Mouse (Mus musculus) embryonic facial prominence, embryonic 11.5 days (tissue): ENCODE measurements around the gene Ube2h. TPM values are rescaled to one million over a fixed set of nuclear protein-coding genes. Genes with fewer than 3 reads are reported as not detected.

Experiments used
- ATAC-seq: fragments of 200-750 bp; cut with Nextera tagmentation; replicated peaks from 2 replicates; pipeline ENCODE4 v1.8.0; 2017; ENCODE audit warnings: low read depth; ENCODE audit not compliant: insufficient number of reproducible peaks, low FRiP score, low TSS enrichment
- DNase-seq: peaks from one replicate; pipeline ENCODE4 v3.0.0-alpha.2; 2015; ENCODE audit warnings: low spot score
- H3K27ac ChIP-seq: fragments of 300-500 bp; sonication (generic); replicated peaks from 2 replicates; pipeline ENCODE4 v1.5.1; 2014; ENCODE audit warnings: mild to moderate bottlenecking, low read depth, low read length, control low read depth
- H3K27me3 ChIP-seq: fragments of 300-500 bp; sonication (generic); 2 replicates; pipeline ENCODE4 v1.6.1; 2014; ENCODE audit warnings: mild to moderate bottlenecking, low read length, moderate library complexity, mixed read lengths; ENCODE audit not compliant: control insufficient read depth, insufficient read depth
- H3K36me3 ChIP-seq: fragments of 300-500 bp; sonication (generic); replicated peaks from 2 replicates; pipeline ENCODE4 v1.6.1; 2014; ENCODE audit warnings: low read depth, mild to moderate bottlenecking, low read length, moderate library complexity, mixed read lengths; ENCODE audit not compliant: control insufficient read depth, insufficient read depth
- H3K4me1 ChIP-seq: fragments of 300-500 bp; sonication (generic); 2 replicates; pipeline ENCODE4 v1.6.1; 2014; ENCODE audit warnings: low read length, mixed read lengths; ENCODE audit not compliant: control insufficient read depth, insufficient read depth
- H3K4me2 ChIP-seq: fragments of 300-500 bp; sonication (generic); 2 replicates; pipeline ENCODE4 v1.6.1; 2014; ENCODE audit warnings: low read depth, mild to moderate bottlenecking, control low read depth, low read length, moderate library complexity
- H3K4me3 ChIP-seq: fragments of 300-500 bp; sonication (generic); 2 replicates; pipeline ENCODE4 v1.5.1; 2014; ENCODE audit warnings: low read depth, low read length, control low read depth
- H3K9ac ChIP-seq: fragments of 300-500 bp; sonication (generic); replicated peaks from 2 replicates; pipeline ENCODE4 v1.6.1; 2014; ENCODE audit warnings: mild to moderate bottlenecking, control low read depth, low read length
- H3K9me3 ChIP-seq: fragments of 300-500 bp; sonication (generic); replicated peaks from 2 replicates; pipeline ENCODE4 v1.6.1; 2016; ENCODE audit warnings: mild to moderate bottlenecking, low read length, inconsistent platforms, mixed read lengths; ENCODE audit not compliant: control insufficient read depth
- WGBS: fragments of 180-500 bp; shearing (Covaris S2); extraction: QIAGEN DNeasy Blood & Tissue Kit; methylation state at CpG from one replicate; pipeline ENCODE4 v1.1.7; 2014; 5-methylcytosine and 5-hydroxymethylcytosine counted together
- polyA plus RNA-seq: library from polyadenylated mRNA; unstranded; fragments of >200 nt; fragmentation: Nextera tagmentation; extraction: Ambion mirVana; gene quantifications from 2 replicates; pipeline ENCODE4 v1.2.1, GENCODE M21; 2014

Ube2h gene
- polyA plus RNA-seq, 1 experiment from 2014 or later = 52.4 TPM

DNA sequence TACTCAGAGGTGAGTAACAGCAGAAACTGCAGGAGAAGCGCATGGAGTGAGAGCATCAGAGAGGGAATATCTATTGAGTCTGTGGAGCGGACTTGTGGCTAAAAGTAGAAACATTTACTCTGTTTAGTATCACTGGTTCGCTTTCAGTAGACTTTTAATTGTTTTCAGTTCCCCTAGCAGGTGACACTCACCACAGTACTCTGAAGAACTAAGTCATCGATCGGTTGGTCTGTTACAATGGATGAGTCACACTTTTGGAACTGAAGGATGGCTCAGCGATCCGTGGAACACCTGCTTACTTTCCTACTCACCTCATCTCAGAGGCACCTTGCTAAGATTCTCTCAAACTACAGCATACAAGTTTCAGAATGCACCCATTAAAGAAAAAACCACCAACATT lies 64.2 kb downstream of the Ube2h start:
- WGBS = 94% methylated on average over 7 of the region's 7 CpGs
- no peak overlapping the region for H3K27ac ChIP-seq

DNA sequence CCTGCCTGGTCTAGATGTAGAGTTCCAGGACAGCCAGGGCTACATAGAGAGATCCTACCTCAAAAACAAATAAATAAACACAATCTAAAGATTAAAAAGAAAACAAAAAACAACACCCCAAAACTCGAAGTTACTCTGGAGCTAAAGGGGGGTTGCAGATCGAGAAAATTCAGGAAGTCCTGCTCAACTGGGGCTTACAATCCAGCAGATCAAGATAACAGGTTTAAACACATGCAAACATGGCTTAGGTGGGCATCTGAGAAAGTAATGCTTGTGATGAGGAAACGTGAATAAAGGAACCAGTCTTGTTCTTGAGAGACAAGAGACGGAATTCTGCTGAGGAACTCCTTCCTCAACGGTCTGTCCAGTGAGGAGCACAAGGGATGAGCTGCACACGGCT lies 65.1 kb downstream of the Ube2h start:
- Histone ChIP-seq H3K27ac (no peak overlapping the region), H3K4me2 (no peak overlapping the region), H3K9ac (no peak overlapping the region), H3K4me1 (no peaks in the 10 kb centered on the region), H3K4me3 (no peak overlapping the region), H3K27me3 (no peaks in the 10 kb centered on the region), H3K9me3 (no peaks in the 10 kb centered on the region), H3K36me3 (peaks cover 3% of the 10 kb centered on the region)
- no peak for DNase-seq
- WGBS = 86% methylated on average over 6 of the region's 6 CpGs
- no peak for ATAC-seq

More for the DNA sequence above, 64.2 kb downstream of the Ube2h start:
- Histone ChIP-seq H3K4me1 (no peaks in the 10 kb centered on the region), H3K9ac (no peak overlapping the region), H3K27me3 (no peaks in the 10 kb centered on the region), H3K9me3 (no peaks in the 10 kb centered on the region), H3K36me3 (peaks cover 3% of the 10 kb centered on the region), H3K4me3 (no peak overlapping the region), H3K4me2 (no peak overlapping the region)
- no peak for ATAC-seq
- no peak for DNase-seq

DNA sequence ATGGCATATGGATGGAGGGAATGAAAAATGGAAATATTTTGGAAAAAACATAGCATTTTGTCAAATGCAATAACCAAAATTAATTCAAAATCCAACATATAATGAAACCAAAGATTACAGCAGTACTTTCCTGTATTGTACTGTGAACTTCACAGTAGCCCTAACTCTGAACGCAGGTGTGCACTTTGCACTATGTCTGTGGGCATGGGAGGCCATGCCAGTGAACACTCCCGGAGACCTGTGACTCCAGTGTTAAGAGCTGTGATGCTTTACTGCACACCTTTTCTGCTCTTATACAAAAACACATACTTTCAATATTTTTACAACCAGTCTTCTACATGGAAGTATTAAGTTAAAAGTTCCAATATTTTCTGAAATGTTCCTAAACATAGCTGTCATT lies 66.3 kb downstream of the Ube2h start:
- H3K27me3 ChIP-seq = no peaks in the 10 kb centered on the region
- H3K4me2 ChIP-seq = no peak overlapping the region
- H3K9ac ChIP-seq = no peak overlapping the region
- H3K27ac ChIP-seq = no peak overlapping the region
- 99% methylated on average over 2 of the region's 2 CpGs for WGBS
- H3K36me3 ChIP-seq = peaks cover 3% of the 10 kb centered on the region
- H3K9me3 ChIP-seq = no peaks in the 10 kb centered on the region
- H3K4me1 ChIP-seq = no peaks in the 10 kb centered on the region
- H3K4me3 ChIP-seq = no peak overlapping the region
- no peak for DNase-seq
- no peak for ATAC-seq

DNA sequence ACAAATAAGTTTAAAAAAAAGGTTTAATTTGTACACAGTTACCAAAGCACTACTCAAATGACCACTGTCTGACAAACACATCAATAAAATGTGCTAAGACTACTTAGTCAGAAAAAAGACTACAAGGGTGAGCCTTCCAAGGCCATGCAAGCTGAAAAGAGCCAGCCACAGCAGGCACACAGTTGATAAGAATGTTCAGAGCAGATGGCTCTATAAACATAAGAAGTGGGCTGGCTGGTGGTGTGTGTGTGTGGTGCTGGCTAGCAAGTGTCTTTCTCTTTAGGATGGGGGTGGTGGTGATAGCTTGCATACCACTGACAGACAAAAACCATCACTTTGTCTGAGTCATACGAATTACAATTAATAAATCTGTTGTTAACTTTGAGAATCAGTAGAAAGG lies 67.8 kb downstream of the Ube2h start:
- peaks cover 3% of the 10 kb centered on the region for H3K36me3 ChIP-seq

DNA sequence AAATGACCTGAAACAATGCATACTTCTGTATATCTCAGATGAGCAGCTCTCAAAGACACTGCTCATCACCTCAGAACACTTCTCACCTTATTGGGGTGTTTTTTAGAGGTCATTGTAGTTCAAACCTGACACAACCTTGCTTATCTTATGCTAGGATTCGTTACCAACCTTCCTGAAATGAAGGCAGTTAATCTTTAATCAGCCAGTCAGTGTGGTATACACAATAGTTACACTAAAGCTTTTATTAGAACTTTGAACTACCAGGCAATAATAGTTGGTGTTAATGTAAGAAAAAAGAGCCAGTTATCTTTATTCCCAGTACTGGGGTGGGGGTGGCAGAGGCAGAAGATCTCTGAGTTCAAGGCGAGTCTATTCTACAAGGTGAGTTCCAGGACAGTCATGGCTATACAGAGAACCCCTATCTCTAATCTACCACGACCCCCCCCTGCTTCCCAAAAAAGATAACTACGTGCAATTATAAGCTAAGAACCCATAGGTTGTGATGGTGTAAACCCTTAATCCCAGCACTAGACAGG lies 72.5 kb downstream of the Ube2h start:
- no peaks in the 10 kb centered on the region for H3K9me3 ChIP-seq
- ATAC-seq = no peak
- WGBS = 86% methylated on average over 4 of the region's 4 CpGs
- no peaks in the 10 kb centered on the region; the same call in 1 of the 2 replicates for H3K36me3 ChIP-seq
- no peak overlapping the region for H3K27ac ChIP-seq
- H3K27me3 ChIP-seq = no peaks in the 10 kb centered on the region
- no peak overlapping the region for H3K4me3 ChIP-seq
- no peaks in the 10 kb centered on the region for H3K4me1 ChIP-seq
- H3K4me2 ChIP-seq = no peak overlapping the region
- no peak for DNase-seq
- H3K9ac ChIP-seq = no peak overlapping the region

More for the DNA sequence above, 67.8 kb downstream of the Ube2h start:
- H3K4me1 ChIP-seq = no peaks in the 10 kb centered on the region
- H3K9me3 ChIP-seq = no peaks in the 10 kb centered on the region
- no peak overlapping the region for H3K4me3 ChIP-seq
- ATAC-seq (no peak), DNase-seq (no peak)
- no peaks in the 10 kb centered on the region for H3K27me3 ChIP-seq
- H3K27ac ChIP-seq = no peak overlapping the region
- no peak overlapping the region for H3K4me2 ChIP-seq
- 84% methylated on average over 1 of the region's 1 CpGs for WGBS
- H3K9ac ChIP-seq = no peak overlapping the region

DNA sequence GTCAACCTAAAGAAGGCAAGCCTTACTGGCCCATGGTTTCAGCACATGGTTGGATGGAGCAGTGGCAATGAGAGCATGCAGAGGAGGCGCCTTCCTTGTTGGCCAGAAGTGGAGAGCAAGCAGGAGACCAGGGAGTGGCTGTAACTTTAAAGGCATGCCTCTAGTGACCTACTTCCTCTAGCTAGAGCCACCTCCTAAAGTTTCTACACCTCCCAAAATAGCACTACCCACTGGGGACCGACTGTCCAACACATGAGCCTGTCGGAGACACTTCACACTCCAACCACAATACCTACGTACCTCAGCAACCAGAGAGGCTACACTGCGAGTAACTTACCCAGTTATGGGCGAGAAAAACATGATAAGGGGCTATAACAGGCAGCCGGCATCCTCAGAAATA lies 74.1 kb downstream of the Ube2h start:
- ATAC-seq = no peak
- no peaks in the 10 kb centered on the region for H3K27me3 ChIP-seq
- H3K9me3 ChIP-seq = no peaks in the 10 kb centered on the region
- no peak overlapping the region for H3K4me2 ChIP-seq
- no peak overlapping the region for H3K4me3 ChIP-seq
- no peak overlapping the region for H3K27ac ChIP-seq
- no peak for DNase-seq
- 84% methylated on average over 7 of the region's 7 CpGs for WGBS
- H3K9ac ChIP-seq = no peak overlapping the region
- H3K36me3 ChIP-seq = no peaks in the 10 kb centered on the region; the same call in 1 of the 2 replicates
- no peaks in the 10 kb centered on the region for H3K4me1 ChIP-seq

DNA sequence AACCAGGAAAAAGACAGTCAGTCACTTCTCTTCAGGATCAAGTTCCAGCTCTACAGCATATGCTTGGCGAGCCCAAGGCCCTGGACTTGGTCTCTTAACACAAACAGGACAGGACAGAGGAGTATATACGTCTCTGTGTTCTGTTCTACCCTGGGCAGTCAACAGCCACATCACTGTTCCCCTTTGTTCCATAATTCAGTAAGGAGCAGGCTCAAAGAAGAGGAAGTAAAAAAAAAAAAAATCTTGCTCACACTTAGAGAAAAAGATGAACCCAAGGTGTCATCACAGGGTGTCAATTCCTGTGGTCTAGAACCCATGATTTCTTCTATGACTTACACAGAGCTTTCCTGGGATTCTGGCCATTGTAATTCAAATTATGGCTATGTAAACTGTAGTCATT lies 75.4 kb downstream of the Ube2h start:
- no peak overlapping the region for H3K27ac ChIP-seq
- no peaks in the 10 kb centered on the region for H3K27me3 ChIP-seq
- ATAC-seq (no peak), DNase-seq (no peak)
- H3K4me3 ChIP-seq = no peak overlapping the region
- WGBS = 80% methylated on average over 2 of the region's 2 CpGs
- H3K9me3 ChIP-seq = no peaks in the 10 kb centered on the region
- no peak overlapping the region for H3K4me2 ChIP-seq
- H3K4me1 ChIP-seq = no peaks in the 10 kb centered on the region
- no peak overlapping the region for H3K9ac ChIP-seq
- H3K36me3 ChIP-seq = no peaks in the 10 kb centered on the region; the same call in 1 of the 2 replicates

DNA sequence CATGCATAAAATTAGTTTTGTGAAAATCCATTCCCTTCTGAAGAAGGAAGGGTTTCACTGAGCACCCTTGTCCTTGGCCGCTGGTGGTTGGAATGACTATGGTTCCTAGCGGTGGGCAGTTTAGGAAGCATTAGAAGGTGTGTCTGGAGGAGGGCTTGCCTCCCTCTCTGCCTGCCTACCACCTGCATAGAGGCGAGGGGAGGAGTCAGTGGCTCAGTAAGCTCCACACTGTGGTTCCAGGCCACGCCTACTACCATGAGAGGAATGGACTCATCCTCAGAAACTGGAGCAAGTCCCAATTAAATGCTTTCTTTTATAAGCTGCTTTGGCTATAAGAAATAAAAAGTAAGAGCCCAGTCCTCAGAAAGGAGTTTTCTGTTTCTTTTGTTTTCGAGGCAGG lies 76.0 kb downstream of the Ube2h start:
- H3K4me3 ChIP-seq = no peak overlapping the region
- H3K9ac ChIP-seq = no peak overlapping the region
- no peak overlapping the region for H3K27ac ChIP-seq
- H3K27me3 ChIP-seq = no peaks in the 10 kb centered on the region
- ATAC-seq (no peak), DNase-seq (no peak)
- no peaks in the 10 kb centered on the region for H3K9me3 ChIP-seq
- 70% methylated on average over 5 of the region's 5 CpGs for WGBS
- H3K4me2 ChIP-seq = no peak overlapping the region
- H3K36me3 ChIP-seq = no peaks in the 10 kb centered on the region; the same call in 1 of the 2 replicates
- H3K4me1 ChIP-seq = no peaks in the 10 kb centered on the region
